Comparison of ENCODE assay signal across 17 mouse cellular contexts in genomic region chr4:136452286-136452685, GRCm38 (mm10). TPM values are rescaled to one million over a fixed set of nuclear protein-coding genes. Genes with fewer than 3 reads are reported as not detected.
"Had no signal": no experiment of that assay in that cellular context is flagged by ENCODE, and none has a peak within 500 bp of the region (broad histone marks: within the 10 kb centered on the region; RNA-seq: fewer than 3 reads in every experiment).

No protein-coding gene starts in this region.

- H3K27me3 ChIP-seq: limb, embryonic 12.5 days; neural tube, embryonic 15.5 days had no signal

- H3K9me3 ChIP-seq: limb, embryonic 12.5 days; midbrain, embryonic 10.5 days; neural tube, embryonic 15.5 days had no signal

- H3K36me3 ChIP-seq: limb, embryonic 12.5 days; midbrain, embryonic 10.5 days; neural tube, embryonic 15.5 days had no signal

- H3K4me2 ChIP-seq: limb, embryonic 12.5 days; lung, embryonic 14.5 days; neural tube, embryonic 15.5 days had no signal

- H3K4me3 ChIP-seq: limb, embryonic 12.5 days; midbrain, embryonic 10.5 days; myocyte; neural tube, embryonic 15.5 days had no signal

- H3K9ac ChIP-seq: liver, embryonic 14.5 days; lung, embryonic 14.5 days; neural tube, embryonic 15.5 days had no signal

- H3K27ac ChIP-seq: limb, embryonic 12.5 days; liver, embryonic 14.5 days; midbrain, embryonic 10.5 days; neural tube, embryonic 15.5 days had no signal

- DNase-seq: layer of hippocampus, adult 9-11 months; layer of hippocampus, postnatal 36 days; lung, postnatal 10 days; lung, postnatal 4 days; midbrain, embryonic 14.5 days; right cerebral cortex, adult 18-20 months; right cerebral cortex, postnatal 25 days; spleen, adult 18-20 months; thymus, adult 18-20 months; thymus, postnatal 25 days had no signal

RNA-seq across cellular contexts. Expression of gene Htr1d, which starts 29.0 kb away (rescaled TPM):
- total RNA-seq: megakaryocyte, adult 5-6 weeks had no signal
- polyA plus RNA-seq: liver, embryonic 14.5 days; lung, embryonic 14.5 days had no signal
